Mouse (Mus musculus) cerebellum, adult 9-10 months (tissue): ENCODE data around the gene Glg1.
A peak's percentile ranks its signal among the peaks of the same experiment; 100 is the strongest.
"Not testable (repeated sequence)": the region's sequence is repeated elsewhere in the genome, so short reads cannot be mapped to it uniquely, and the experiment has no call there.

Experiments used
- DNase-seq: peaks from one replicate; pipeline ENCODE4 v3.0.0; 2022

The Glg1 gene

GRCm38 (mm10) chr8:111258631-111259407 lies at the start of gene Glg1:
TSS of gene Glg1 (minus strand) at chr8:111259216.
- peak; percentile 91 for DNase-seq

- DNase-seq: no peak
Observed at GRCm38 (mm10) chr8:111305031-111305730, 46.2 kb upstream of the Glg1 start.

- no peak for DNase-seq
Observed at GRCm38 (mm10) chr8:111304359-111304758, 45.3 kb upstream of the Glg1 start.

GRCm38 (mm10) chr8:111303076-111303803 lies 44.2 kb upstream of the Glg1 start:
- not testable (repeated sequence) for DNase-seq

- peak; percentile 48 for DNase-seq
Observed at GRCm38 (mm10) chr8:111300597-111301546, 41.9 kb upstream of the Glg1 start.

GRCm38 (mm10) chr8:111299821-111300568 lies 41.0 kb upstream of the Glg1 start, which contains the start of gene Rfwd3:
TSS of gene Rfwd3 (minus strand) at chr8:111300222.
- DNase-seq: peak; percentile 97

- peak; percentile 62 for DNase-seq
Observed at GRCm38 (mm10) chr8:111299363-111299820, 40.4 kb upstream of the Glg1 start.

GRCm38 (mm10) chr8:111298011-111298410 lies 39.0 kb upstream of the Glg1 start:
- DNase-seq: peak; percentile 40

GRCm38 (mm10) chr8:111291733-111292132 lies 32.7 kb upstream of the Glg1 start:
- DNase-seq: no peak

GRCm38 (mm10) chr8:111290586-111290985 lies 31.6 kb upstream of the Glg1 start:
- DNase-seq: no peak

- no peak for DNase-seq
Observed at GRCm38 (mm10) chr8:111285603-111286002, 26.6 kb upstream of the Glg1 start.

GRCm38 (mm10) chr8:111282093-111282492 lies 23.1 kb upstream of the Glg1 start:
- DNase-seq: no peak

GRCm38 (mm10) chr8:111268277-111268676 lies 9.3 kb upstream of the Glg1 start:
- no peak for DNase-seq

- not testable (repeated sequence) for DNase-seq
Observed at GRCm38 (mm10) chr8:111266161-111266560, 7.1 kb upstream of the Glg1 start.

- no peak for DNase-seq
Observed at GRCm38 (mm10) chr8:111264693-111265220, 5.7 kb upstream of the Glg1 start.

GRCm38 (mm10) chr8:111261981-111262381 lies 3.0 kb upstream of the Glg1 start:
- DNase-seq: no peak

- peak; percentile 27 for DNase-seq
Observed at GRCm38 (mm10) chr8:111260251-111260650, 1.2 kb upstream of the Glg1 start.

GRCm38 (mm10) chr8:111259408-111259741 lies 359 bp upstream of the Glg1 start:
- no peak for DNase-seq

GRCm38 (mm10) chr8:111258010-111258630 lies 896 bp downstream of the Glg1 start:
- no peak for DNase-seq

- no peak for DNase-seq
Observed at GRCm38 (mm10) chr8:111252487-111253112, 6.4 kb downstream of the Glg1 start.
